Mouse (Mus musculus) ES-E14 (cell line): Measurements from ENCODE around the gene Uap1.

Source experiments
- CHD2 ChIP-seq: IDR thresholded peaks from 2 replicates; pipeline ENCODE4 v1.6.1; 2014; ENCODE audit warnings: mild to moderate bottlenecking, low read depth, low read length, inconsistent platforms
- HCFC1 ChIP-seq: IDR thresholded peaks from 2 replicates; pipeline ENCODE4 v1.6.1; 2012; ENCODE audit warnings: low read length, inconsistent platforms, borderline replicate concordance; ENCODE audit not compliant: insufficient read depth
- ZNF384 ChIP-seq: IDR thresholded peaks from 2 replicates; pipeline ENCODE4 v1.6.1; 2012; ENCODE audit warnings: low read depth, low read length, inconsistent platforms

DNA sequence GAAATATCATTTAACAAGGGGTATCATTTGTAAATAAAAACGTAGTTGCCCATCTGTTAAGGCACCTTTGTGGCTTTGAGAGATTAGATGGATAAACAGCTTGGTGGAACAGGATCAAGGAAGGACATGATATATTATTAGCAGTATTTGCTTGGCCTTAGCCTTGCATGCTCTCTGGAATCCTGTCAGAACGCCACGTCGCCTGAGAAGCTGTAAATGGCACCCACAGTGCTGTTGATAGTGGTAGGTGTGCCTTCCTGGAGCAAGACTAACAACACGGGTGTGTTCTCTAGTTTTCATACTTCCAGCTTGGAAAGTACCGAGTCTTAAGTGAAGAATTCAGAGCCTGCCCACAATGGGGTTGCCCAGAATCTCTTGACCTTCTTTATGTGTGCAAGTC is 1.1 kb upstream of the Uap1 start:
- TF ChIP-seq HCFC1: no peak
- no peak for TF ChIP-seq ZNF384
- no peak for TF ChIP-seq CHD2
